Mouse (Mus musculus): ENCODE data around the gene Fam83c.

DNA sequence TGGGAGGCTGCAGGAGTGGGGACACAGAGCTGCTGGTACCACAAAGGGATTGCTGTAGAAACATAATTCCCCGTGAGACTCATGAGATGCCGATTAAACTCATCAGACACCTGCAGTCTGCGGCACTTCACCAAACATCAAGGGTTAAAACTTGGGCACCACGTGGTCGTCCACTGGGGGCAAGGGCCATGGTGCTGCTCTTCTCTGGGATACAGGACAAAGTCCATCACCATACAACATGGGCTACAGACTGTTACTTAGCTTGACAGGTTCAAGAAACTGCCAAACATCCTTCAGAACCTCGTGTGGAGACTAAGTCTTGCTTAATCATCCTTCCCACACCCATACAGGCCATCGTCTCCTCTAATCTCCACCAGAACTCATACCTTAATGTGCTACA is 25.4 kb upstream of the Fam83c start:
- TF ChIP-seq POLR2A (IDR thresholded peaks at IDR 0.05; ENCODE audit: low read depth, low read length): no peak
- TF ChIP-seq CTCF (conservative IDR thresholded peaks at IDR 0.05; ENCODE audit: insufficient read depth, insufficient read length, low read depth, low read length): no peak
